Mouse (Mus musculus): ENCODE data around the gene Tgfb1. TPM values are rescaled to one million over a fixed set of nuclear protein-coding genes. Genes with fewer than 3 reads are reported as not detected.
A peak's percentile ranks its signal among the peaks of the same experiment; 100 is the strongest.

The Tgfb1 gene
- total and polyA plus RNA-seq, 2 experiments from 2014 or later = 0.88 to 2.2 TPM

DNA sequence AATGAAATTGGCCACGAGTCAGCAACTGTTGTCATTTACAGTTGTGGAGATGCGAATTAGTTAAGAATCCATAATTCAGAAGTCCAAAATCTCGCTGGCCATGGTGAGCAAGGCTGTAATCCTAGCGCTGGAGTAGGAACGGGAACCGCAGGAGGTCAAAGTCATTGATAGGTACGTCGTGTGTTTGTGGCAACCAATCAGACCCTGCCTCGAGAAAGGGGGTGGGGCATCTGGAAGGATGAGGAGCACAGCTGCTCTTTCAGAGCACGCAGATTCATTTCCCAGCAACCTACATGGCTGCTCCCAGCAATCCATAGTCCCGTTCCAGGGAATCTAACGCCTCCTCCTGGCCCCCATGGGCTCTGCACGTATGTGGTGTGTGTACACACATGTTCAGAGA is 13.0 kb downstream of the Tgfb1 start:
- DNase-seq (ENCODE audit: low spot score) (no peak), ATAC-seq (ENCODE audit: low FRiP score) (no peak)
- TF ChIP-seq CTCF (IDR thresholded peaks at IDR 0.05) = no peak
- Histone ChIP-seq H3K4me1 (ENCODE audit: insufficient read depth, low read length) (no peaks in the 10 kb centered on the region), H3K4me2 (ENCODE audit: low read depth, low read length, poor library complexity, severe bottlenecking) (no peak overlapping the region), H3K27ac (ENCODE audit: low read depth, low read length) (no peak overlapping the region), H3K9ac (replicated peaks; ENCODE audit: low read length, poor library complexity, severe bottlenecking) (no peak overlapping the region), H3K27me3 (ENCODE audit: insufficient read depth, low read length) (no peaks in the 10 kb centered on the region), H3K4me3 (ENCODE audit: low read depth, low read length) (no peak overlapping the region), H3K9me3 (ENCODE audit: low read length) (no peaks in the 10 kb centered on the region), H3K36me3 (ENCODE audit: insufficient read depth, low read length) (no peaks in the 10 kb centered on the region)
- whole genome bisulfite sequencing = 54% methylated on average over 13 of the region's 13 CpGs

DNA sequence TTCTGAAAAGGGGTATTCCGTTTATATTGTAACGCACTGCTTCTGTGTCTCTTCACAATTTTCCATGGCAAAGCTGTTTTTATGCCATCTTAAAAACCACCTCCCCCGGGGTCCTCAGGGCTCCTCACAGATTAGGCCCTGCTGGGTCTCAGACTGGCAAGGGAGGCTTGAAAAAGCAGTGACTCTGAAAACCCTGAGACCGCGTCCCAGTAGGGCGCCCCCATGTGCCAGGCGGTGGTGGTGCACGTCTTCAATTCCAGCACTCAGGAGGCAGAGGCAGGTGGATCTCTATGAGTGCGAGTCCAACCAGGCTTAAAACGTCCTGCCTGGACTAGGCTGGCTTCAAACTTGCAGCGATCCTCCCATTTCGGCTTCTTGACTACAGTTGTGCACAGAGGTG is 13.9 kb downstream of the Tgfb1 start:
- no peak for ATAC-seq (ENCODE audit: low FRiP score)
- Histone ChIP-seq H3K36me3 (ENCODE audit: insufficient read depth, low read length) (no peaks in the 10 kb centered on the region), H3K27me3 (ENCODE audit: insufficient read depth, low read length) (no peaks in the 10 kb centered on the region), H3K4me1 (ENCODE audit: insufficient read depth, low read length) (no peaks in the 10 kb centered on the region), H3K4me2 (ENCODE audit: low read depth, low read length, poor library complexity, severe bottlenecking) (no peak overlapping the region), H3K9ac (replicated peaks; ENCODE audit: low read length, poor library complexity, severe bottlenecking) (no peak overlapping the region), H3K27ac (ENCODE audit: low read depth, low read length) (no peak overlapping the region), H3K9me3 (ENCODE audit: low read length) (no peaks in the 10 kb centered on the region), H3K4me3 (ENCODE audit: low read depth, low read length) (no peak overlapping the region)
- peak; percentile 29; the same call in 1 of the 2 replicates for TF ChIP-seq CTCF (IDR thresholded peaks at IDR 0.05)
- no peak for DNase-seq (ENCODE audit: low spot score)
- WGBS = 78% methylated on average over 12 of the region's 12 CpGs

DNA sequence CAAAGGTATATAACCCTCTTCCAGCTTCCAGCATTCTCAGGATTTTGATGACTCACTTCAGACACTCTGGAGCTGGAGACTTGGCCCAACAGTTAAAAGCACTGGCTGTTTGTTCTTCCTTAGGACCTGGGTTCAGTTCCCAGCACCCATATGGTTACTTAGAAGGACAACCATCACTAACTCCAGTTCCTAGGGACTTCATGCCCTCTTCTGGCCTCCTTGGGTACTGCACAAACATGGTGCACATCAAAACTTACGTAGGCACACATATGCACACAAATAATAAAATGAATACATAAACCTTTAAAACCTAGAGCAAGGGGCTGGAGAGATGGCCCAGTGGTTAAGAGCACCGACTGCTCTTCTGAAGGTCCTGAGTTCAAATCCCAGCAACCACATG is 15.5 kb downstream of the Tgfb1 start:
- Histone ChIP-seq H3K9me3 (ENCODE audit: low read length) (no peaks in the 10 kb centered on the region), H3K4me1 (ENCODE audit: insufficient read depth, low read length) (no peaks in the 10 kb centered on the region), H3K4me3 (ENCODE audit: low read depth, low read length) (no peak overlapping the region), H3K36me3 (ENCODE audit: insufficient read depth, low read length) (no peaks in the 10 kb centered on the region), H3K9ac (replicated peaks; ENCODE audit: low read length, poor library complexity, severe bottlenecking) (no peak overlapping the region), H3K27ac (ENCODE audit: low read depth, low read length) (no peak overlapping the region), H3K27me3 (ENCODE audit: insufficient read depth, low read length) (no peaks in the 10 kb centered on the region), H3K4me2 (ENCODE audit: low read depth, low read length, poor library complexity, severe bottlenecking) (no peak overlapping the region)
- 96% methylated on average over 2 of the region's 2 CpGs for WGBS
- no peak for DNase-seq (ENCODE audit: low spot score)
- no peak for ATAC-seq (ENCODE audit: low FRiP score)
- peak; percentile 15; the same call in 1 of the 2 replicates for TF ChIP-seq CTCF (IDR thresholded peaks at IDR 0.05)

DNA sequence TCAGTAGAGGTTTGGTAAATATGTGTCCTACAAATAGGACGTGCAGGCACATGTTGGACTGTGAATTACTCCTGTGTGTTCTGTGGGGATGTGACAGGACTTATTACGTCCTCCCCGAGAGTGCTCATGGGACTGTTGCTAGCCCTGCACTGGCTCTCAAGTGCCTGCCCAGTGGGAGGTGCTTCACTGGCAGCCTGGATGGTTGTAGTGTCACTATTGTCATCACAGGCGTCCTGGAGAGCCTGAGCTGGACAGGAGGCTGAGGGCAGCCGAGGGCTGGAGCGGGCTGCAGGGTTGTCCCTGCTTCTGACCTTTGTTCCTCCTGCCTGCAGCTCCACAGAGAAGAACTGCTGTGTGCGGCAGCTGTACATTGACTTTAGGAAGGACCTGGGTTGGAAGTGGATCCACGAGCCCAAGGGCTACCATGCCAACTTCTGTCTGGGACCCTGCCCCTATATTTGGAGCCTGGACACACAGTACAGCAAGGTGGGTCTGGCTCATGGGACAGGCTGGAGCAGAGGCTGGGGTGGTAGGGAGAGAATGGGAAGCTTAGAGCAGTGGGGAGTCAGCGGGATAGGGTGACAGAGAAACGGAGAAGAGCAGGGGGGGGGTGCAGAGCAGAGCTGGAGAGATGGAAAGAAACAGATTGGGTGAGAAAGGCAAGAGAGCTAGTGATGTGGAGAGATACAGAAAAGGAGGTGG is 17.1 kb downstream of the Tgfb1 start:
- DNase-seq (ENCODE audit: low spot score) (no peak), ATAC-seq (ENCODE audit: low FRiP score) (peak; percentile 20; the same call in 1 of the 2 replicates)
- Histone ChIP-seq H3K4me2 (ENCODE audit: low read depth, low read length, poor library complexity, severe bottlenecking) (peak overlapping the region; percentile 75), H3K27me3 (ENCODE audit: insufficient read depth, low read length) (no peaks in the 10 kb centered on the region), H3K9ac (replicated peaks; ENCODE audit: low read length, poor library complexity, severe bottlenecking) (no peak overlapping the region), H3K4me1 (ENCODE audit: insufficient read depth, low read length) (no peaks in the 10 kb centered on the region), H3K36me3 (ENCODE audit: insufficient read depth, low read length) (no peaks in the 10 kb centered on the region), H3K4me3 (ENCODE audit: low read depth, low read length) (peak overlapping the region; percentile 29; the same call in 1 of the 2 replicates), H3K9me3 (ENCODE audit: low read length) (no peaks in the 10 kb centered on the region), H3K27ac (ENCODE audit: low read depth, low read length) (no peak overlapping the region)
- WGBS = 28% methylated on average over 10 of the region's 10 CpGs
- TF ChIP-seq CTCF (IDR thresholded peaks at IDR 0.05) = no peak

DNA sequence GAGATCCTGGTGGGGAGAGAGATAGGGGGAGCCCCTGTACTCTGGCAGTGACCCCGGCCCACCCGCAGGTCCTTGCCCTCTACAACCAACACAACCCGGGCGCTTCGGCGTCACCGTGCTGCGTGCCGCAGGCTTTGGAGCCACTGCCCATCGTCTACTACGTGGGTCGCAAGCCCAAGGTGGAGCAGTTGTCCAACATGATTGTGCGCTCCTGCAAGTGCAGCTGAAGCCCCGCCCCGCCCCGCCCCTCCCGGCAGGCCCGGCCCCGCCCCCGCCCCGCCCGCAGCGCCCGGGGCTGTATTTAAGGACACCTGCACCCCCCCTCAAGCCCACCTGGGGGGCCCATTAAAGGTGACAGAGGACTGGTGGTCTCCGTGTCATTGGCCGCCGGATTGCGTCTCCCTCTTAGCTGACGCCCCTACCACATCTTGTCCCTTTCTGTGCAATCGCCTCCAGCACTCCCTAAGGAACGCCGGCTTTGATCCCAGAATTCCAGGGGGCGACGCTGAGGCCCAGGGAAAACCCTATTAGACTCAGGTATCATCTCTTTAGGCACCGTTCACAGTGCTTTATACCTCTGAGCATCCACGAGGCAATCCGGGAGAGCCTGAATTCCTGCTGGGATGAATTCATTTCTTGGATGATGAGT is 18.0 kb downstream of the Tgfb1 start:
- Histone ChIP-seq H3K9me3 (ENCODE audit: low read length) (no peaks in the 10 kb centered on the region), H3K4me1 (ENCODE audit: insufficient read depth, low read length) (0 out of 2 replicates have a peak, but pooled peaks cover under 1% of the 10 kb centered on the region), H3K27me3 (ENCODE audit: insufficient read depth, low read length) (no peaks in the 10 kb centered on the region), H3K27ac (ENCODE audit: low read depth, low read length) (no peak overlapping the region), H3K9ac (replicated peaks; ENCODE audit: low read length, poor library complexity, severe bottlenecking) (peak overlapping the region; percentile 48), H3K4me2 (ENCODE audit: low read depth, low read length, poor library complexity, severe bottlenecking) (peak overlapping the region; percentile 75), H3K4me3 (ENCODE audit: low read depth, low read length) (peak overlapping the region; percentile 29), H3K36me3 (ENCODE audit: insufficient read depth, low read length) (no peaks in the 10 kb centered on the region)
- WGBS = 5% methylated on average over 35 of the region's 37 CpGs
- TF ChIP-seq CTCF (IDR thresholded peaks at IDR 0.05) = peak; percentile 37
- DNase-seq (ENCODE audit: low spot score) = peak; percentile 28
- peak; percentile 29; the same call in 1 of the 2 replicates for ATAC-seq (ENCODE audit: low FRiP score)

DNA sequence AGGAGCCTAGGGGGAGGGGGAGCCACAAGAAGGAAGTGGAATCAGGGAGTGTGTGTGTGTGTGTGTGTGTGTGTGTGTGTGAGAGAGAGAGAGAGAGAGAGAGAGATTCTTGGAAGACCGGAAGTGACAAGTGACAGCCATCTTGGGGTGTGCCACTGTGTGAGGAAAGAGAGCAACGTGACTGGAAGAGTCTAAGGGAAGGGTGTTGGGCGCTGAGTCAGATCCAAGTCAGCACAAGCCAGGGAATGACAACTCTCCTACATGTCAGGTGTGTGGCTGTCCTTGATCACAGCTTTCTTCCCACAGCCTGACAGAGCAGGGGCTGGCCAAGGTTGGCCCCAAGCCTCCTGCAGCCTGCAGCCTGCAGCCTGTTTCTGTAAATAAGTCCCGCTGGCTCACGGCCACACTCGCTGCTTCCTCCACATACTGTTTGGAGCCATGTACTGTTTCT is 19.0 kb downstream of the Tgfb1 start:
- H3K4me1 ChIP-seq (ENCODE audit: insufficient read depth, low read length) = peaks cover 8% of the 10 kb centered on the region; the same call in 1 of the 2 replicates

More for the DNA sequence above, 19.0 kb downstream of the Tgfb1 start:
- Histone ChIP-seq H3K27ac (ENCODE audit: low read depth, low read length) (no peak overlapping the region), H3K9ac (replicated peaks; ENCODE audit: low read length, poor library complexity, severe bottlenecking) (no peak overlapping the region), H3K36me3 (ENCODE audit: insufficient read depth, low read length) (no peaks in the 10 kb centered on the region), H3K4me2 (ENCODE audit: low read depth, low read length, poor library complexity, severe bottlenecking) (no peak overlapping the region), H3K9me3 (ENCODE audit: low read length) (no peaks in the 10 kb centered on the region), H3K4me3 (ENCODE audit: low read depth, low read length) (no peak overlapping the region), H3K27me3 (ENCODE audit: insufficient read depth, low read length) (no peaks in the 10 kb centered on the region)
- WGBS = 74% methylated on average over 5 of the region's 6 CpGs
- ATAC-seq (ENCODE audit: low FRiP score) = no peak
- no peak for DNase-seq (ENCODE audit: low spot score)
- no peak for TF ChIP-seq CTCF (IDR thresholded peaks at IDR 0.05)

All from midbrain, postnatal 0 days (tissue).